Comparison of ENCODE assay signal across 19 mouse cellular contexts in genomic region chr8:24346390-24347113, GRCm38 (mm10).
DNase-seq lines count a peak whose midpoint lies in the region; ATAC-seq and TF ChIP-seq lines count a peak whose summit lies in the region.
"Had no signal": no experiment of that assay in that cellular context is flagged by ENCODE, and none has a peak within 500 bp of the region (broad histone marks: within the 10 kb centered on the region; RNA-seq: fewer than 3 reads in every experiment).

No protein-coding gene starts in this region.

- peak; percentile 71; the same call in 1 of the 2 replicates for ATAC-seq in embryonic facial prominence, embryonic 13.5 days (ENCODE audit: insufficient number of reproducible peaks, insufficient read depth, low FRiP score, low TSS enrichment, low read depth)
- peak; percentile 75 for ATAC-seq in limb, embryonic 13.5 days (ENCODE audit: low FRiP score, low read depth)
- no peak for ATAC-seq in intestine, postnatal 0 days

- no peak overlapping the region for H3K9ac ChIP-seq in CH12.LX (ENCODE audit: insufficient read depth, low read depth)
- no peak overlapping the region for H3K9ac ChIP-seq in embryonic facial prominence, embryonic 13.5 days
- no peak overlapping the region for H3K9ac ChIP-seq in limb, embryonic 13.5 days
- H3K9ac ChIP-seq in intestine, postnatal 0 days (ENCODE audit: low read depth, low read length), result no peak overlapping the region
- H3K9ac ChIP-seq: forebrain, embryonic 12.5 days; heart, embryonic 12.5 days; hindbrain, embryonic 15.5 days; liver, embryonic 15.5 days had no signal

- H3K27me3 ChIP-seq in CH12.LX (replicated peaks), result no peaks in the 10 kb centered on the region
- H3K27me3 ChIP-seq in embryonic facial prominence, embryonic 13.5 days, result no peaks in the 10 kb centered on the region; the same call in 1 of the 2 replicates
- H3K27me3 ChIP-seq in limb, embryonic 13.5 days, result no peaks in the 10 kb centered on the region
- no peaks in the 10 kb centered on the region for H3K27me3 ChIP-seq in intestine, postnatal 0 days (replicated peaks; ENCODE audit: control insufficient read depth, insufficient read depth, low read length)
- H3K27me3 ChIP-seq: forebrain, embryonic 12.5 days; heart, embryonic 12.5 days; hindbrain, embryonic 15.5 days; liver, embryonic 15.5 days; megakaryocyte, embryonic 14.5 days had no signal

- no peak overlapping the region for H3K27ac ChIP-seq in CH12.LX (ENCODE audit: insufficient read depth, low read depth)
- peak overlapping the region; percentile 34 for H3K27ac ChIP-seq in embryonic facial prominence, embryonic 13.5 days
- H3K27ac ChIP-seq in limb, embryonic 13.5 days, result no peak overlapping the region
- H3K27ac ChIP-seq in intestine, postnatal 0 days (ENCODE audit: low read depth, low read length), result no peak overlapping the region
- H3K27ac ChIP-seq: forebrain, embryonic 12.5 days; hindbrain, embryonic 15.5 days; liver, embryonic 15.5 days had no signal

- no peak for TF ChIP-seq CTCF in CH12.LX (conservative IDR thresholded peaks at IDR 0.05 in 1 of 2, IDR thresholded peaks at IDR 0.05 in 1 of 2; ENCODE audit: low read depth in 2 of 2, low read length in 2 of 2)
- no peak for TF ChIP-seq CTCF in intestine, postnatal 0 days (IDR thresholded peaks at IDR 0.05; ENCODE audit: low read depth)

- in situ Hi-C loops in CH12.LX (cut with MboI; ENCODE audit: low pct_ligation_motif_present, low pct_unique_long_range_greater_than_20kb, low sequenced_read_pairs), result no loop called here

- dilution Hi-C loops in CH12.LX (cut with MboI; ENCODE audit: extremely low pct_ligation_motif_present, extremely low pct_unique_long_range_greater_than_20kb, low sequenced_read_pairs), result no loop called here

- H3K4me3 ChIP-seq in CH12.LX (replicated peaks in 1 of 3; ENCODE audit: low read depth in 2 of 3, low read length in 2 of 3, poor library complexity in 1 of 3), result no peak overlapping the region
- H3K4me3 ChIP-seq in embryonic facial prominence, embryonic 13.5 days, result no peak overlapping the region
- no peak overlapping the region for H3K4me3 ChIP-seq in limb, embryonic 13.5 days
- H3K4me3 ChIP-seq in intestine, postnatal 0 days (ENCODE audit: low read depth, low read length), result no peak overlapping the region
- H3K4me3 ChIP-seq: forebrain, embryonic 12.5 days; heart, embryonic 12.5 days; hindbrain, embryonic 15.5 days; liver, embryonic 15.5 days; megakaryocyte, embryonic 14.5 days had no signal

- no peaks in the 10 kb centered on the region for H3K36me3 ChIP-seq in CH12.LX (replicated peaks in 1 of 2; ENCODE audit: control insufficient read depth in 1 of 2, insufficient read depth in 1 of 2, low read length in 1 of 2)
- H3K36me3 ChIP-seq in embryonic facial prominence, embryonic 13.5 days, result no peaks in the 10 kb centered on the region
- no peaks in the 10 kb centered on the region for H3K36me3 ChIP-seq in limb, embryonic 13.5 days
- no peaks in the 10 kb centered on the region for H3K36me3 ChIP-seq in intestine, postnatal 0 days (ENCODE audit: control insufficient read depth, insufficient read depth)
- H3K36me3 ChIP-seq: forebrain, embryonic 12.5 days; heart, embryonic 12.5 days; hindbrain, embryonic 15.5 days; liver, embryonic 15.5 days had no signal

- peaks cover 3% of the 10 kb centered on the region for H3K9me3 ChIP-seq in CH12.LX (replicated peaks; ENCODE audit: low read length)
- no peaks in the 10 kb centered on the region for H3K9me3 ChIP-seq in embryonic facial prominence, embryonic 13.5 days
- no peaks in the 10 kb centered on the region for H3K9me3 ChIP-seq in limb, embryonic 13.5 days
- H3K9me3 ChIP-seq in intestine, postnatal 0 days (ENCODE audit: control insufficient read depth), result no peaks in the 10 kb centered on the region
- H3K9me3 ChIP-seq: forebrain, embryonic 12.5 days; heart, embryonic 12.5 days; hindbrain, embryonic 15.5 days; liver, embryonic 15.5 days had no signal

- WGBS in embryonic facial prominence, embryonic 13.5 days, result 34% methylated on average over 6 of the region's 6 CpGs
- WGBS in limb, embryonic 13.5 days, result 37% methylated on average over 6 of the region's 6 CpGs
- WGBS in intestine, postnatal 0 days, result 81% methylated on average over 6 of the region's 6 CpGs

- H3K4me1 ChIP-seq in CH12.LX (ENCODE audit: control insufficient read depth in 1 of 2, insufficient read depth in 2 of 2), result no peaks in the 10 kb centered on the region
- peaks cover 16% of the 10 kb centered on the region for H3K4me1 ChIP-seq in embryonic facial prominence, embryonic 13.5 days
- H3K4me1 ChIP-seq in limb, embryonic 13.5 days, result peaks cover 16% of the 10 kb centered on the region
- no peaks in the 10 kb centered on the region; the same call in 1 of the 2 replicates for H3K4me1 ChIP-seq in intestine, postnatal 0 days (replicated peaks; ENCODE audit: control insufficient read depth, insufficient read depth, low read length)
- H3K4me1 ChIP-seq: forebrain, embryonic 12.5 days; heart, embryonic 12.5 days; liver, embryonic 15.5 days; megakaryocyte, embryonic 14.5 days had no signal

- TF ChIP-seq RAD21 in CH12.LX (IDR thresholded peaks at IDR 0.05; ENCODE audit: low read depth, low read length), result no peak

- TF ChIP-seq POLR2A in CH12.LX (IDR thresholded peaks at IDR 0.05; ENCODE audit: low read depth, low read length), result no peak

- H3K79me2 ChIP-seq in CH12.LX (replicated peaks; ENCODE audit: control insufficient read depth, extremely low read depth, insufficient read depth, poor library complexity, severe bottlenecking), result no peaks in the 10 kb centered on the region

- TF ChIP-seq EP300 in CH12.LX (IDR thresholded peaks at IDR 0.05; ENCODE audit: low read length), result no peak

- no peak overlapping the region for H3K4me2 ChIP-seq in CH12.LX (ENCODE audit: insufficient read depth, low read depth, poor library complexity, severe bottlenecking)
- peak overlapping the region; percentile 5; the same call in 1 of the 2 replicates for H3K4me2 ChIP-seq in embryonic facial prominence, embryonic 13.5 days
- H3K4me2 ChIP-seq in limb, embryonic 13.5 days (replicated peaks), result no peak overlapping the region
- no peak overlapping the region for H3K4me2 ChIP-seq in intestine, postnatal 0 days (replicated peaks; ENCODE audit: low read depth)
- H3K4me2 ChIP-seq: forebrain, embryonic 12.5 days; heart, embryonic 12.5 days; hindbrain, embryonic 15.5 days; liver, embryonic 15.5 days had no signal

- peak; percentile 17 for DNase-seq in embryo, embryonic 10 days (ENCODE audit: low spot score)
- DNase-seq in embryo, embryonic 9.5 days (ENCODE audit: extremely low spot score), result no peak
- peak; percentile 11 for DNase-seq in CH12.LX (ENCODE audit: extremely low read depth)
- DNase-seq in thymus, postnatal 0 days (ENCODE audit: low spot score), result no peak
- no peak for DNase-seq in urinary bladder, postnatal 4 days (ENCODE audit: low spot score in 2 of 2)
- DNase-seq: adrenal gland, postnatal 25 days; cerebellum, adult 9-10 months; heart, postnatal 36 days; kidney, adult 11 months; lung, postnatal 10 days; thymus, adult 2 months had no signal

TF ChIP-seq in CH12.LX, 34 proteins besides CTCF, POLR2A, EP300 and RAD21:
- TF ChIP-seq NRF1 (IDR thresholded peaks at IDR 0.05; ENCODE audit: low read depth, low read length), result no peak
- no peak for TF ChIP-seq E2F4 (IDR thresholded peaks at IDR 0.05; ENCODE audit: insufficient replicate concordance, low read depth, low read length)
- TF ChIP-seq ETS1 (conservative IDR thresholded peaks at IDR 0.05; ENCODE audit: low read depth, low read length), result peak; percentile 76
- no peak for TF ChIP-seq BHLHE40 (IDR thresholded peaks at IDR 0.05; ENCODE audit: low read depth, low read length)

Comparison
In these comparisons a context has a peak if more than half of its experiments do, and no peak if none do; other contexts are left out.
1. DNase-seq: peak in embryo, embryonic 10 days (single experiment) and CH12.LX (single experiment); none in embryo, embryonic 9.5 days (single experiment), thymus, postnatal 0 days (single experiment) and urinary bladder, postnatal 4 days (0 of 2).